Mouse (Mus musculus): ENCODE results near the gene Fkbp14. TPM values are rescaled to one million over a fixed set of nuclear protein-coding genes. Genes with fewer than 3 reads are reported as not detected.

The Fkbp14 gene
- polyA plus RNA-seq, 1 experiment from 2014 or later = 4.1 TPM

DNA sequence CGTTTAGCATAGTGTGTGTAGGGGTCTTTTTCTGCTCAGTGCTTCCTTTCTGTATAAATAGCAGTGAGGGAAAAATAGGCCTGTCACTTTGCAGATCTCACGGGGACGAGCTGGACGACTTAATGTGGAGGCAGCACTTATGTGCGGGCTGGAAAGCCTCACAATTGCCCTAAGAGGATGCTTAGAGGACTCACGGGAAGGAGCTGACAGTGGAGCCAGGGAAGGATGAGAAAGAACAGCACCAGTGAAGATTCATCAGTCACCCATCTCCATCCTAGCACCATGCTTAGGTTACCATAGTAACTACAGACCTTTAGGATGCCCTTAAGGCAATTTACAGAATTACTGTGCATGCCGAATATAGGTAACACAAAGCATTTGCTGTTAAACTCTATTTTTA, 27.3 kb downstream of the Fkbp14 start:
- Histone ChIP-seq H3K4me3 (ENCODE audit: low read depth, low read length) (no peak overlapping the region), H3K9me3 (replicated peaks; ENCODE audit: control insufficient read depth, low read length) (no peaks in the 10 kb centered on the region), H3K36me3 (ENCODE audit: control insufficient read depth, insufficient read depth) (no peaks in the 10 kb centered on the region), H3K27me3 (ENCODE audit: control insufficient read depth, insufficient read depth, low read depth, low read length) (peaks cover 25% of the 10 kb centered on the region), H3K9ac (ENCODE audit: low read depth, low read length) (no peak overlapping the region), H3K4me2 (ENCODE audit: low read depth, low read length) (no peak overlapping the region), H3K4me1 (ENCODE audit: control insufficient read depth, low read depth, low read length) (no peaks in the 10 kb centered on the region; the same call in 1 of the 2 replicates), H3K27ac (ENCODE audit: low read length) (no peak overlapping the region)
- ATAC-seq (ENCODE audit: low read depth) = no peak
- 53% methylated on average over 7 of the region's 7 CpGs for WGBS (ENCODE audit: insufficient replicate concordance)

- Histone ChIP-seq H3K27ac (ENCODE audit: low read length) (no peak overlapping the region), H3K36me3 (ENCODE audit: control insufficient read depth, insufficient read depth) (no peaks in the 10 kb centered on the region), H3K4me2 (ENCODE audit: low read depth, low read length) (peak overlapping the region; percentile 59), H3K27me3 (ENCODE audit: control insufficient read depth, insufficient read depth, low read depth, low read length) (peaks cover 32% of the 10 kb centered on the region), H3K4me1 (ENCODE audit: control insufficient read depth, low read depth, low read length) (no peaks in the 10 kb centered on the region; the same call in 1 of the 2 replicates), H3K9ac (ENCODE audit: low read depth, low read length) (no peak overlapping the region), H3K4me3 (ENCODE audit: low read depth, low read length) (peak overlapping the region; percentile 48), H3K9me3 (replicated peaks; ENCODE audit: control insufficient read depth, low read length) (no peaks in the 10 kb centered on the region)
- 16% methylated on average over 6 of the region's 6 CpGs for WGBS (ENCODE audit: insufficient replicate concordance)
- no peak for ATAC-seq (ENCODE audit: low read depth)
Observed at GRCm38 (mm10) chr6:54566546-54566919, 30.6 kb downstream of the Fkbp14 start.

GRCm38 (mm10) chr6:54565665-54566545, 31.2 kb downstream of the Fkbp14 start, which contains the start of gene Scrn1:
Gene Scrn1, minus strand, starts transcription at chr6:54566489.
- Histone ChIP-seq H3K4me1 (ENCODE audit: control insufficient read depth, low read depth, low read length) (no peaks in the 10 kb centered on the region; the same call in 1 of the 2 replicates), H3K36me3 (ENCODE audit: control insufficient read depth, insufficient read depth) (no peaks in the 10 kb centered on the region), H3K9me3 (replicated peaks; ENCODE audit: control insufficient read depth, low read length) (no peaks in the 10 kb centered on the region), H3K4me2 (ENCODE audit: low read depth, low read length) (peak within 1 kb of the TSS; percentile 59), H3K27ac (ENCODE audit: low read length) (no peak within 1 kb of the TSS), H3K9ac (ENCODE audit: low read depth, low read length) (no peak within 1 kb of the TSS), H3K27me3 (ENCODE audit: control insufficient read depth, insufficient read depth, low read depth, low read length) (peaks cover 32% of the 10 kb centered on the region), H3K4me3 (ENCODE audit: low read depth, low read length) (peak within 1 kb of the TSS; percentile 48)
- WGBS (ENCODE audit: insufficient replicate concordance) = under 1% methylated on average over 60 of the region's 60 CpGs
- ATAC-seq (ENCODE audit: low read depth) = 0 out of 2 replicates have a peak, but pooled peaks have one; percentile 19

GRCm38 (mm10) chr6:54565012-54565411, 32.1 kb downstream of the Fkbp14 start:
- Histone ChIP-seq H3K27ac (ENCODE audit: low read length) (no peak overlapping the region), H3K9ac (ENCODE audit: low read depth, low read length) (no peak overlapping the region), H3K9me3 (replicated peaks; ENCODE audit: control insufficient read depth, low read length) (no peaks in the 10 kb centered on the region), H3K4me1 (ENCODE audit: control insufficient read depth, low read depth, low read length) (no peaks in the 10 kb centered on the region; the same call in 1 of the 2 replicates), H3K27me3 (ENCODE audit: control insufficient read depth, insufficient read depth, low read depth, low read length) (peaks cover 32% of the 10 kb centered on the region), H3K36me3 (ENCODE audit: control insufficient read depth, insufficient read depth) (no peaks in the 10 kb centered on the region), H3K4me3 (ENCODE audit: low read depth, low read length) (no peak overlapping the region), H3K4me2 (ENCODE audit: low read depth, low read length) (no peak overlapping the region)
- no peak for ATAC-seq (ENCODE audit: low read depth)
- 38% methylated on average over 3 of the region's 3 CpGs for WGBS (ENCODE audit: insufficient replicate concordance)

DNA sequence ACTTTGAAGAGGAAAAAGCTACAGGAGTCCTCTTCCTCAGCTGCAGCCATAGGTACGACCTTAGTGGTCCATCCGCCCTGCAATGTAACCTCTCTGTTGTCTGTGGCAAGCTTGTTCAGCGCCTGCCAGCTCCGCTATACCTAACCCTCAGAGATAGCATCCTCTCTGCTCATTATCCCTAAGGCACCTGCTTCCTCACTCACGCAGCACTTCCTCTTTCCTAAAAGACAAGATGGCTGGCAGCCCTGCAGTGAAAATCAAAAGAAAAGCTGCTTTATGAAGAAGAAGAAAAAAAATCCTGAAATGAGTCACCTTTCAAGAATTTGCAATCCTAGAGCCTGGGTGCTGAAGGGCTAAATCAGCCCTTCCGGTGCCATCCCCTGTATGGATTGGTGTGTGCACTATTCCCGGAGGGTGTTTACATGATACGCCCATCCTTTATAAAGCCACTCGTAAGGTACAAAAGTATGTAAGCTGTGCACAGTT, 32.6 kb downstream of the Fkbp14 start:
- Histone ChIP-seq H3K4me1 (ENCODE audit: control insufficient read depth, low read depth, low read length) (no peaks in the 10 kb centered on the region; the same call in 1 of the 2 replicates), H3K36me3 (ENCODE audit: control insufficient read depth, insufficient read depth) (no peaks in the 10 kb centered on the region), H3K9me3 (replicated peaks; ENCODE audit: control insufficient read depth, low read length) (no peaks in the 10 kb centered on the region), H3K27me3 (ENCODE audit: control insufficient read depth, insufficient read depth, low read depth, low read length) (peaks cover 32% of the 10 kb centered on the region), H3K4me2 (ENCODE audit: low read depth, low read length) (no peak overlapping the region), H3K27ac (ENCODE audit: low read length) (no peak overlapping the region), H3K4me3 (ENCODE audit: low read depth, low read length) (no peak overlapping the region), H3K9ac (ENCODE audit: low read depth, low read length) (no peak overlapping the region)
- ATAC-seq (ENCODE audit: low read depth) = no peak
- WGBS (ENCODE audit: insufficient replicate concordance) = 37% methylated on average over 9 of the region's 9 CpGs

GRCm38 (mm10) chr6:54563561-54563960, 33.5 kb downstream of the Fkbp14 start:
- Histone ChIP-seq H3K4me3 (ENCODE audit: low read depth, low read length) (no peak overlapping the region), H3K27me3 (ENCODE audit: control insufficient read depth, insufficient read depth, low read depth, low read length) (peaks cover 32% of the 10 kb centered on the region), H3K36me3 (ENCODE audit: control insufficient read depth, insufficient read depth) (no peaks in the 10 kb centered on the region), H3K4me1 (ENCODE audit: control insufficient read depth, low read depth, low read length) (no peaks in the 10 kb centered on the region; the same call in 1 of the 2 replicates), H3K9ac (ENCODE audit: low read depth, low read length) (no peak overlapping the region), H3K9me3 (replicated peaks; ENCODE audit: control insufficient read depth, low read length) (no peaks in the 10 kb centered on the region), H3K27ac (ENCODE audit: low read length) (no peak overlapping the region), H3K4me2 (ENCODE audit: low read depth, low read length) (no peak overlapping the region)
- ATAC-seq (ENCODE audit: low read depth) = no peak
- WGBS (ENCODE audit: insufficient replicate concordance) = 63% methylated on average over 4 of the region's 4 CpGs

DNA sequence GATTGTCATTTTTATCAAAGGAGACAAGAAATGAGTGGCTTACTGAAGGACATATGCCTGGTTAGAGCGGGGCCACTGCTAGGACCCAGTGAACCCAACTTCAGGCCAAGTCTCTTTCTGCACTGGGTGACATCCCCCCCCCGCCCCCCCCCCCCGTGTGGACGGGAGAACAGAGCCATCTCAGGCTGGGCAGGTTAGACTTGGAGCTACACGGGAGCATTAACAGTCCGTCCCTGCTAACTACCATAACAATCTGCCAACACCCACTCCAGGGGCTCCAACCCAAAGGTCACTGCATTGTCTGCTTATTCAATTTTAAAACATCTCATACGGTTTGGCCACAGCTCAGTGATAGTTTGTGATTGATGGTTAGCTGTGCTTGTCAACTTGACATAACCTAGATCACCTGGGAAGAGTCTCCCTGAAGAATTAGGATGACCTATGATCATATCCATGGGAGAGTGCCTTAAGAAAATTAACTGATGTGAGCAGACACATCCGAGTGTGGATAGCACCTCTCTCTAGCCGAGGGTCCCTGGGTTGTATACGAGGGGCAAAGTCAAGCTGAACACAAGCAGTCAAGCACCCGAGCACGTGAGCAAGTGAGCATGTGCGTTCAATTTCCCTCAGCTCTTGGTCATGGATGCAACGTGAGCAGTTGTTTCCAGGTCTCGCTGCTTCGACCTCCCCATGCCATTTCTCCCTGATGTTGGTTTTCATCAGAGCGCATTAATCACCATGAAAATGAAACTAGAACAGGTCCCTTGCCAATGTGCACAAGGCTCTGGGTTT, 34.9 kb downstream of the Fkbp14 start:
- no peaks in the 10 kb centered on the region; the same call in 1 of the 2 replicates for H3K4me1 ChIP-seq (ENCODE audit: control insufficient read depth, low read depth, low read length)
- WGBS (ENCODE audit: insufficient replicate concordance) = 57% methylated on average over 17 of the region's 17 CpGs
- no peak overlapping the region for H3K9ac ChIP-seq (ENCODE audit: low read depth, low read length)
- H3K27ac ChIP-seq (ENCODE audit: low read length) = no peak overlapping the region
- H3K27me3 ChIP-seq (ENCODE audit: control insufficient read depth, insufficient read depth, low read depth, low read length) = peaks cover 31% of the 10 kb centered on the region
- no peak for ATAC-seq (ENCODE audit: low read depth)
- no peaks in the 10 kb centered on the region for H3K9me3 ChIP-seq (replicated peaks; ENCODE audit: control insufficient read depth, low read length)
- H3K4me3 ChIP-seq (ENCODE audit: low read depth, low read length) = no peak overlapping the region
- no peaks in the 10 kb centered on the region for H3K36me3 ChIP-seq (ENCODE audit: control insufficient read depth, insufficient read depth)
- H3K4me2 ChIP-seq (ENCODE audit: low read depth, low read length) = no peak overlapping the region

- WGBS (ENCODE audit: insufficient replicate concordance) = 64% methylated on average over 7 of the region's 7 CpGs
- no peak for ATAC-seq (ENCODE audit: low read depth)
Observed at GRCm38 (mm10) chr6:54558466-54558865, 38.6 kb downstream of the Fkbp14 start.

More at GRCm38 (mm10) chr6:54558466-54558865, 38.6 kb downstream of the Fkbp14 start:
- no peak overlapping the region for H3K9ac ChIP-seq (ENCODE audit: low read depth, low read length)
- H3K36me3 ChIP-seq (ENCODE audit: control insufficient read depth, insufficient read depth) = no peaks in the 10 kb centered on the region
- H3K4me2 ChIP-seq (ENCODE audit: low read depth, low read length) = no peak overlapping the region
- no peaks in the 10 kb centered on the region for H3K9me3 ChIP-seq (replicated peaks; ENCODE audit: control insufficient read depth, low read length)
- H3K27me3 ChIP-seq (ENCODE audit: control insufficient read depth, insufficient read depth, low read depth, low read length) = no peaks in the 10 kb centered on the region
- H3K4me1 ChIP-seq (ENCODE audit: control insufficient read depth, low read depth, low read length) = no peaks in the 10 kb centered on the region
- H3K4me3 ChIP-seq (ENCODE audit: low read depth, low read length) = no peak overlapping the region
- no peak overlapping the region for H3K27ac ChIP-seq (ENCODE audit: low read length)
